Mouse (Mus musculus): ENCODE data around the gene Pex10. TPM values are rescaled to one million over a fixed set of nuclear protein-coding genes. Genes with fewer than 3 reads are reported as not detected.

Gene Pex10
- polyA plus RNA-seq, 1 experiment from 2014 or later, result 19.6 TPM

Other genes starting within 250 kb of the Pex10 start
- gene Ttc34, start 229.6 kb upstream of the Pex10 start, polyA plus RNA-seq (2015; fragmentation: Nextera tagmentation; extraction: Ambion mirVana), result 0.62 and 0.70 TPM in 2 replicates
- 0.32 and 0.35 TPM in 2 replicates for gene Mmel1, start 197.4 kb upstream of the Pex10 start, polyA plus RNA-seq (2015; fragmentation: Nextera tagmentation; extraction: Ambion mirVana)
- 43.4 and 46.9 TPM in 2 replicates for gene Fam213b, start 167.9 kb upstream of the Pex10 start, polyA plus RNA-seq (2015; fragmentation: Nextera tagmentation; extraction: Ambion mirVana)
- 0.40 TPM in 2 replicates for gene Tnfrsf14, start 138.5 kb upstream of the Pex10 start, polyA plus RNA-seq (2015; fragmentation: Nextera tagmentation; extraction: Ambion mirVana)
- gene Hes5, start 106.1 kb upstream of the Pex10 start, polyA plus RNA-seq (2015; fragmentation: Nextera tagmentation; extraction: Ambion mirVana), result 291 and 346 TPM in 2 replicates
- gene Pank4, start 102.9 kb upstream of the Pex10 start, polyA plus RNA-seq (2015; fragmentation: Nextera tagmentation; extraction: Ambion mirVana), result 42.0 and 43.3 TPM in 2 replicates
- gene Plch2, start 10.2 kb upstream of the Pex10 start, polyA plus RNA-seq (2015; fragmentation: Nextera tagmentation; extraction: Ambion mirVana), result 7.7 and 9.0 TPM in 2 replicates
- 121 and 124 TPM in 2 replicates for gene Rer1, start 19.4 kb downstream of the Pex10 start, polyA plus RNA-seq (2015; fragmentation: Nextera tagmentation; extraction: Ambion mirVana)
- 6.0 and 8.9 TPM in 2 replicates for gene Morn1, start 19.6 kb downstream of the Pex10 start, polyA plus RNA-seq (2015; fragmentation: Nextera tagmentation; extraction: Ambion mirVana)
- 9.3 and 9.9 TPM in 2 replicates for gene Ski, start 155.6 kb downstream of the Pex10 start, polyA plus RNA-seq (2015; fragmentation: Nextera tagmentation; extraction: Ambion mirVana)
- 91.2 and 92.7 TPM in 2 replicates for gene Faap20, start 182.8 kb downstream of the Pex10 start, polyA plus RNA-seq (2015; fragmentation: Nextera tagmentation; extraction: Ambion mirVana)